ENCODE assay signal across 8 mouse cellular contexts in the genomic region with DNA sequence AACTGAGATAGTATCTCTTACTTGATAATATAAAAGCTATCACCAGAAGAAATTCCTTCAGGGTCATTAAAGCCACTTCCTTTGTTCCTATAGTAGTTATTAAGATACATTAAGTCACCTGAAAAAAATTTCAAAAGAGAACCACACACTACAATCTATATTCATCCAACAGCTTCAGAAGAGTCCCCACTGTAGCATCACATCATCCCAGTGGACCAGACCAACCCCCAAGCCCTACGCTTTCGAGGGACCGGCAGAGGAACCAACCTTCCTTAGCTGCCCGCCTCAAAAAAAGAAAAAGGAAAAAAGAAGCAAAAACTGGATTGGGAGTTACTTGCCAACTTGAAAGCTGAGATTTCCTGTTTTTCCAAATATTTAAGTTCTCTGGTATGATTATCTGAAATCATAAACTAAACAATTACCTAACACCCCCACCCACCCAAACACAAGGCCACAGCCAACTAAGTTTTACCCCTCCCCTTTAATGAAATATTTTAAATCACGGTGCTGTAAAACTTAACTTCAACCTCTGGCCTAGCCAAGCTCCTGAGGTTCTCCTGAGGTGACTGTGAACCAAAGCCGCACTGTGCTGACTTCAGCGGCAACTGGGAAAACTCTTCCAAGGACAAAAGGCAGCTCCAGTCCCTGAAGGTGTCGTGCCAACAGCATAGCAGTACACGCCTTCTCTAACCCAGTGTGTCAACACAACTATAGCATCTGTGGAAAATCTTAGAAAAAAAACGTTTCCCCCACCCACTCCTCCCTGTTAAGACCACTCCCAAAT. TPM values are rescaled to one million over a fixed set of nuclear protein-coding genes. Genes with fewer than 3 reads are reported as not detected.
DNase-seq lines count a peak whose midpoint lies in the region; ATAC-seq and TF ChIP-seq lines count a peak whose summit lies in the region.

No protein-coding gene starts in this region.

- peak overlapping the region; percentile 100 for H3K27ac ChIP-seq in heart, embryonic 10.5 days
- H3K27ac ChIP-seq in forebrain, embryonic 15.5 days (replicated peaks) = peak overlapping the region; percentile 99
- H3K27ac ChIP-seq in limb, embryonic 14.5 days (replicated peaks; ENCODE audit: low read depth, low read length) = peak overlapping the region; percentile 100
- H3K27ac ChIP-seq in neural tube, embryonic 14.5 days (ENCODE audit: low read depth, low read length) = peak overlapping the region; percentile 86

- DNase-seq in heart, embryonic 10.5 days (ENCODE audit: low spot score) = peak; percentile 74
- DNase-seq in heart, adult 8-10 months (ENCODE audit: low spot score) = no peak
- DNase-seq in Muller cell, postnatal 12 days (ENCODE audit: inconsistent ontology term) = peak; percentile 45
- peak; percentile 45 for DNase-seq in limb, embryonic 14.5 days (ENCODE audit: low spot score)
- DNase-seq in urinary bladder, postnatal 10 days (ENCODE audit: low spot score) = no peak
- DNase-seq in urinary bladder, postnatal 14 days (ENCODE audit: low spot score) = no peak

- peaks cover 59% of the 10 kb centered on the region for H3K36me3 ChIP-seq in heart, embryonic 10.5 days
- peaks cover 37% of the 10 kb centered on the region for H3K36me3 ChIP-seq in forebrain, embryonic 15.5 days
- peaks cover 52% of the 10 kb centered on the region for H3K36me3 ChIP-seq in limb, embryonic 14.5 days (ENCODE audit: control insufficient read depth, insufficient read depth, low read length)
- peaks cover 32% of the 10 kb centered on the region for H3K36me3 ChIP-seq in neural tube, embryonic 14.5 days (ENCODE audit: control insufficient read depth, insufficient read depth, low read length)

- H3K9ac ChIP-seq in forebrain, embryonic 15.5 days (replicated peaks) = peak overlapping the region; percentile 88
- H3K9ac ChIP-seq in limb, embryonic 14.5 days (ENCODE audit: low read depth, low read length, severe bottlenecking) = peak overlapping the region; percentile 98
- H3K9ac ChIP-seq in neural tube, embryonic 14.5 days (replicated peaks; ENCODE audit: low read depth, low read length) = peak overlapping the region; percentile 95

- no peak for ATAC-seq in forebrain, embryonic 15.5 days (replicated peaks)
- no peak for ATAC-seq in limb, embryonic 14.5 days (ENCODE audit: low FRiP score, low read depth)
- no peak for ATAC-seq in neural tube, embryonic 14.5 days (ENCODE audit: low read depth)

- H3K27me3 ChIP-seq in heart, embryonic 10.5 days (ENCODE audit: insufficient read depth, poor library complexity, severe bottlenecking) = no peaks in the 10 kb centered on the region
- H3K27me3 ChIP-seq in forebrain, embryonic 15.5 days = no peaks in the 10 kb centered on the region
- no peaks in the 10 kb centered on the region for H3K27me3 ChIP-seq in limb, embryonic 14.5 days (ENCODE audit: control insufficient read depth, insufficient read depth, low read length)
- H3K27me3 ChIP-seq in neural tube, embryonic 14.5 days (ENCODE audit: control insufficient read depth, insufficient read depth, low read length) = peaks cover 4% of the 10 kb centered on the region; the same call in 1 of the 2 replicates

- H3K4me2 ChIP-seq in forebrain, embryonic 15.5 days (replicated peaks) = peak overlapping the region; percentile 77
- H3K4me2 ChIP-seq in limb, embryonic 14.5 days (replicated peaks; ENCODE audit: low read depth, low read length, severe bottlenecking) = peak overlapping the region; percentile 97
- peak overlapping the region; percentile 100 for H3K4me2 ChIP-seq in neural tube, embryonic 14.5 days (ENCODE audit: low read depth, low read length)

- peak overlapping the region; percentile 86 for H3K4me3 ChIP-seq in heart, embryonic 10.5 days
- peak overlapping the region; percentile 84 for H3K4me3 ChIP-seq in forebrain, embryonic 15.5 days
- peak overlapping the region; percentile 74 for H3K4me3 ChIP-seq in limb, embryonic 14.5 days (replicated peaks; ENCODE audit: low read length)
- peak overlapping the region; percentile 98 for H3K4me3 ChIP-seq in neural tube, embryonic 14.5 days (ENCODE audit: low read depth, low read length)

- TF ChIP-seq POLR2A in limb, embryonic 14.5 days (IDR thresholded peaks at IDR 0.05; ENCODE audit: borderline replicate concordance, extremely low read depth, insufficient read depth, insufficient read length) = no peak

- H3K4me1 ChIP-seq in heart, embryonic 10.5 days = peaks cover 37% of the 10 kb centered on the region
- peaks cover 49% of the 10 kb centered on the region for H3K4me1 ChIP-seq in forebrain, embryonic 15.5 days
- peaks cover 23% of the 10 kb centered on the region for H3K4me1 ChIP-seq in limb, embryonic 14.5 days (ENCODE audit: control insufficient read depth, insufficient read depth, low read length)
- H3K4me1 ChIP-seq in neural tube, embryonic 14.5 days (ENCODE audit: control insufficient read depth, insufficient read depth, low read length) = peaks cover 39% of the 10 kb centered on the region

- no peaks in the 10 kb centered on the region for H3K9me3 ChIP-seq in heart, embryonic 10.5 days
- no peaks in the 10 kb centered on the region for H3K9me3 ChIP-seq in forebrain, embryonic 15.5 days
- H3K9me3 ChIP-seq in limb, embryonic 14.5 days (ENCODE audit: control insufficient read depth, low read length) = no peaks in the 10 kb centered on the region
- H3K9me3 ChIP-seq in neural tube, embryonic 14.5 days (ENCODE audit: control insufficient read depth, low read length) = no peaks in the 10 kb centered on the region

- 1% methylated on average over 10 of the region's 10 CpGs for WGBS in heart, embryonic 10.5 days
- WGBS in forebrain, embryonic 15.5 days = under 1% methylated on average over 10 of the region's 10 CpGs
- WGBS in limb, embryonic 14.5 days = under 1% methylated on average over 10 of the region's 10 CpGs
- WGBS in neural tube, embryonic 14.5 days = 0% methylated on average over 10 of the region's 10 CpGs

RNA-seq across cellular contexts. Expression of a gene that starts 28.5 kb away (rescaled TPM):
- polyA plus RNA-seq in heart, embryonic 10.5 days (2016; fragmentation: Nextera tagmentation; extraction: Ambion mirVana) = 74.4 and 75.2 TPM in 2 replicates
- total RNA-seq in heart, adult 8-10 months (2022) = 10 to 100 TPM; 63.3 to 70.6 (median 67.2) TPM
- polyA plus RNA-seq in forebrain, embryonic 15.5 days (2015; fragmentation: Nextera tagmentation; extraction: Ambion mirVana) = 66.9 and 67.9 TPM in 2 replicates
- polyA plus RNA-seq in limb, embryonic 14.5 days (2012; rRNA removed) = 152 and 186 TPM in 2 replicates
- polyA plus RNA-seq in limb, embryonic 14.5 days (2014; fragmentation: Nextera tagmentation; extraction: Ambion mirVana) = 78.4 and 81.1 TPM in 2 replicates
- 78.5 and 78.6 TPM in 2 replicates for polyA plus RNA-seq in neural tube, embryonic 14.5 days (2014; fragmentation: Nextera tagmentation; extraction: Ambion mirVana)

RNA-seq across cellular contexts. Expression of a gene that starts 59.1 kb away (rescaled TPM):
- 4.2 and 4.3 TPM in 2 replicates for polyA plus RNA-seq in heart, embryonic 10.5 days (2016; fragmentation: Nextera tagmentation; extraction: Ambion mirVana)
- 10 to 100 TPM; 28.2 to 33.1 (median 31.7) TPM for total RNA-seq in heart, adult 8-10 months (2022)
- 10.6 and 14.3 TPM in 2 replicates for polyA plus RNA-seq in forebrain, embryonic 15.5 days (2015; fragmentation: Nextera tagmentation; extraction: Ambion mirVana)
- polyA plus RNA-seq in limb, embryonic 14.5 days (2012; rRNA removed) = 341 and 441 TPM in 2 replicates
- 99.8 and 103 TPM in 2 replicates for polyA plus RNA-seq in limb, embryonic 14.5 days (2014; fragmentation: Nextera tagmentation; extraction: Ambion mirVana)
- polyA plus RNA-seq in neural tube, embryonic 14.5 days (2014; fragmentation: Nextera tagmentation; extraction: Ambion mirVana) = 14.0 and 25.7 TPM in 2 replicates

Comparison
In these comparisons a context has a peak if more than half of its experiments do, and no peak if none do; other contexts are left out.
1. DNase-seq: peak in heart, embryonic 10.5 days (single experiment), Muller cell, postnatal 12 days (single experiment) and limb, embryonic 14.5 days (single experiment); none in heart, adult 8-10 months (single experiment), urinary bladder, postnatal 10 days (single experiment) and urinary bladder, postnatal 14 days (single experiment).
2. Peak in every context shown above with its lines, with median percentiles within 50 percentile points of each other: H3K27ac ChIP-seq, H3K4me3 ChIP-seq, H3K4me2 ChIP-seq and H3K9ac ChIP-seq.